Mouse (Mus musculus): Measurements from ENCODE around the gene Cmtm2a. TPM values are rescaled to one million over a fixed set of nuclear protein-coding genes. Genes with fewer than 3 reads are reported as not detected.
"Not testable (repeated sequence)": the region's sequence is repeated elsewhere in the genome, so short reads cannot be mapped to it uniquely, and the experiment has no call there.

Gene Cmtm2a
- polyA plus RNA-seq, 1 experiment from 2014 or later: not detected

DNA sequence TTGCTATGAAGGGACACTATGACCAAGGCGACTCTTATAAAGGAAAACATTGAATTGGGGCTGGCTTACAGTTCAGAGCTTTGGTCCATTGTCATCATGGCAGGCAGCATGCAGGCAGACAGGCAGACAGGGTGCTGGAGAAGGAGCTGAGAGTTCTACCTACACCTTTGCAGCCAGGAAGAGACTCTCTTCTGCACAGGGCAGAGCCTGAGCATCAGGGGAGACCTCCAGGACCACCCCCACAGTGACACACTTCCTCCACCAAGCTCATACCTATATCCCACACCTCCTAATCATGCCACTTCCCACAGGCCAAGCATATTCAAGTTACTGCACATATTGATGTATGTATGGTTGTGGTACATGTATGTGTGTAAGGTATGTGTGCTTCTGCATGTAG is 43.8 kb upstream of the Cmtm2a start:
- Histone ChIP-seq H3K36me3 (ENCODE audit: control insufficient read depth, insufficient read depth, low read length) (no peaks in the 10 kb centered on the region), H3K9ac (ENCODE audit: low read depth, low read length) (no peak overlapping the region), H3K4me3 (ENCODE audit: low read depth, low read length) (no peak overlapping the region), H3K4me1 (ENCODE audit: control insufficient read depth, insufficient read depth, low read length) (peaks cover 8% of the 10 kb centered on the region), H3K9me3 (replicated peaks; ENCODE audit: control insufficient read depth, low read length, poor library complexity, severe bottlenecking) (no peaks in the 10 kb centered on the region), H3K4me2 (ENCODE audit: low read length) (no peak overlapping the region), H3K27ac (ENCODE audit: low read length) (no peak overlapping the region), H3K27me3 (ENCODE audit: control insufficient read depth, insufficient read depth, low read depth, low read length) (no peaks in the 10 kb centered on the region)
- 85% methylated on average over 1 of the region's 1 CpGs for WGBS
- ATAC-seq: no peak

DNA sequence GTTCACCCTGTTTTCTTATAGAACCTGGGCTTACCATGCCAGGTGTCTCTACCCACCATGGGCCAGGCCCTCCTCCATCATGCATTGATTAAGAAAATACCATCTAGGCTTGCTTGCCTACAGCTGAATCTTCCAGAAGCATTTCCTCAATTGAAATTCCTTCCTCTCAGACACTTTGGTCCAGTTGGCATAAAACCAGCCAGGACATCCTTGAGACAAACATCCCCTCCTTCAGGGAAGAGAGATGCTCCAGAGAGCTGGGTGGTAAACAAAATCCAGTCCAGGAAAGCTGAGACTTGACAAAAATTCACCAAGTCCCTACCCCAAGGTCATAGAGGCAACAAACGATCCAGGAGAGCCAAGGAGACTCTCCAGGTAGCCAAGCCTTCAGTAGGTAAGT is 41.2 kb upstream of the Cmtm2a start:
- H3K9me3 ChIP-seq (replicated peaks; ENCODE audit: control insufficient read depth, low read length, poor library complexity, severe bottlenecking): no peaks in the 10 kb centered on the region
- no peak overlapping the region for H3K27ac ChIP-seq (ENCODE audit: low read length)
- no peak overlapping the region for H3K4me3 ChIP-seq (ENCODE audit: low read depth, low read length)
- no peaks in the 10 kb centered on the region for H3K4me1 ChIP-seq (ENCODE audit: control insufficient read depth, insufficient read depth, low read length)
- H3K36me3 ChIP-seq (ENCODE audit: control insufficient read depth, insufficient read depth, low read length): no peaks in the 10 kb centered on the region
- no peak overlapping the region for H3K4me2 ChIP-seq (ENCODE audit: low read length)
- no peaks in the 10 kb centered on the region for H3K27me3 ChIP-seq (ENCODE audit: control insufficient read depth, insufficient read depth, low read depth, low read length)
- WGBS: 64% methylated on average over 1 of the region's 1 CpGs
- no peak for ATAC-seq
- H3K9ac ChIP-seq (ENCODE audit: low read depth, low read length): no peak overlapping the region

GRCm38 (mm10) chr8:104333786-104334185 is 40.8 kb upstream of the Cmtm2a start:
- Histone ChIP-seq H3K27ac (ENCODE audit: low read length) (no peak overlapping the region), H3K27me3 (ENCODE audit: control insufficient read depth, insufficient read depth, low read depth, low read length) (no peaks in the 10 kb centered on the region), H3K9me3 (replicated peaks; ENCODE audit: control insufficient read depth, low read length, poor library complexity, severe bottlenecking) (no peaks in the 10 kb centered on the region), H3K36me3 (ENCODE audit: control insufficient read depth, insufficient read depth, low read length) (no peaks in the 10 kb centered on the region), H3K4me3 (ENCODE audit: low read depth, low read length) (no peak overlapping the region), H3K4me2 (ENCODE audit: low read length) (no peak overlapping the region), H3K9ac (ENCODE audit: low read depth, low read length) (no peak overlapping the region), H3K4me1 (ENCODE audit: control insufficient read depth, insufficient read depth, low read length) (no peaks in the 10 kb centered on the region)
- ATAC-seq: no peak
- WGBS: 82% methylated on average over 5 of the region's 5 CpGs

DNA sequence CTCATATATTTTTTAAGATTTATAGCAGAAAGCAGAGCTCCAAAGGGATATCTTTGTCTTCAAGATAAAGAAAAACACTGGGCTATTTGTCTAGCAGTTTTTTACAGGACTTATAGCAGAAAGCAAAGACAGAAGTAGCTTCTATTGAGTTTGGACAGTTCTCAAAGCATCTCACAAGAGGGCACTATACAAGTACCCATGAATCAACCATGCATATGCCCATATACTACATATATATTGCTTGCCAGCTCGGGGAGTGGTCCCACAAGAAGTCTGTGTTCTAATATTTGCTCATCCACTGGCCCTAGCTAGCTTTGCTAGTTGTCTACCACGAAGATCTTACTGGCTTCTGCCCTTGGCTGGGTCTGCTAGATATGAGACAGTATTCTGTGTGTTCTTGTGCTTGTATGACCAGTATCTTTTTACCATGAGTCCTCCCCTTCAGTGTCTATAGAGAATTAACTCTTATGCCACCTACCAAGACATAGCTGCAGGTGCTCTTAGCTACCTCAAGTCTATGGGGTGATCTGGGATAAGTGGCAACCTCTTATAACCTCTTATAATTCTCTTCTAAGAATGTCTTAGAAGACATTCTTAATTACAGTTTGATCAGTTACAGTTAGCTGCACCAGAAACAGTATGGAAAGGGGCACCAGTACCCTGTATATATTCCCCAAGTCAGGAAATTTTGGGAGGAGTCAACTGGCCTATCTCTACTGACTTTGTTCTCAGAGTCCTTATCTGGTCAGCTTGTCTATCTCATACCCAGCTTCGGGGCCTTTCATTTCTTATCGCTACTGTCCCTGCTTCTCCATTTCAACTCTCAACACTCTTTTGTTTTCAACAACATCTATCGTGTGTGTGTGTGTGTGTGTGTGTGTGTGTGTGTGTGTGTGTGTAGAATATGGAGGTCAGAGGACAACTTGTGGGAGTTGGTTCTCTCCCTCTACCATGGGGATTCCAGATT is 40.0 kb upstream of the Cmtm2a start:
- WGBS: 83% methylated on average over 5 of the region's 5 CpGs
- no peaks in the 10 kb centered on the region for H3K4me1 ChIP-seq (ENCODE audit: control insufficient read depth, insufficient read depth, low read length)
- no peak overlapping the region for H3K4me3 ChIP-seq (ENCODE audit: low read depth, low read length)
- H3K27me3 ChIP-seq (ENCODE audit: control insufficient read depth, insufficient read depth, low read depth, low read length): no peaks in the 10 kb centered on the region
- no peak overlapping the region for H3K4me2 ChIP-seq (ENCODE audit: low read length)
- ATAC-seq: no peak
- no peaks in the 10 kb centered on the region for H3K9me3 ChIP-seq (replicated peaks; ENCODE audit: control insufficient read depth, low read length, poor library complexity, severe bottlenecking)
- H3K27ac ChIP-seq (ENCODE audit: low read length): no peak overlapping the region
- no peak overlapping the region for H3K9ac ChIP-seq (ENCODE audit: low read depth, low read length)
- H3K36me3 ChIP-seq (ENCODE audit: control insufficient read depth, insufficient read depth, low read length): no peaks in the 10 kb centered on the region

GRCm38 (mm10) chr8:104321930-104322329 is 28.9 kb upstream of the Cmtm2a start, which contains the start of gene Cmtm2b:
Gene Cmtm2b (plus strand): TSS chr8:104322230.
- not testable (repeated sequence) for H3K4me3 ChIP-seq (ENCODE audit: low read depth, low read length); H3K9ac ChIP-seq (ENCODE audit: low read depth, low read length); H3K36me3 ChIP-seq (ENCODE audit: control insufficient read depth, insufficient read depth, low read length); ATAC-seq; H3K9me3 ChIP-seq (replicated peaks; ENCODE audit: control insufficient read depth, low read length, poor library complexity, severe bottlenecking); H3K4me2 ChIP-seq (ENCODE audit: low read length); H3K27me3 ChIP-seq (ENCODE audit: control insufficient read depth, insufficient read depth, low read depth, low read length); H3K27ac ChIP-seq (ENCODE audit: low read length); H3K4me1 ChIP-seq (ENCODE audit: control insufficient read depth, insufficient read depth, low read length)
- WGBS: 91% methylated on average over 12 of the region's 12 CpGs

- WGBS: 88% methylated on average over 8 of the region's 11 CpGs
Observed at GRCm38 (mm10) chr8:104321267-104321666, 28.3 kb upstream of the Cmtm2a start, which contains the start of gene Gm11020. Gene Gm11020 (plus strand): TSS chr8:104321567.

GRCm38 (mm10) chr8:104313311-104313710 is 20.3 kb upstream of the Cmtm2a start:
- Histone ChIP-seq H3K27ac (ENCODE audit: low read length) (no peak overlapping the region), H3K9me3 (replicated peaks; ENCODE audit: control insufficient read depth, low read length, poor library complexity, severe bottlenecking) (no peaks in the 10 kb centered on the region), H3K4me1 (ENCODE audit: control insufficient read depth, insufficient read depth, low read length) (no peaks in the 10 kb centered on the region), H3K36me3 (ENCODE audit: control insufficient read depth, insufficient read depth, low read length) (no peaks in the 10 kb centered on the region), H3K4me2 (ENCODE audit: low read length) (no peak overlapping the region), H3K9ac (ENCODE audit: low read depth, low read length) (no peak overlapping the region), H3K27me3 (ENCODE audit: control insufficient read depth, insufficient read depth, low read depth, low read length) (no peaks in the 10 kb centered on the region), H3K4me3 (ENCODE audit: low read depth, low read length) (no peak overlapping the region)
- no peak for ATAC-seq
- 78% methylated on average over 4 of the region's 4 CpGs for WGBS

More at GRCm38 (mm10) chr8:104321267-104321666, 28.3 kb upstream of the Cmtm2a start, which contains the start of gene Gm11020:
- not testable (repeated sequence) for H3K9ac ChIP-seq (ENCODE audit: low read depth, low read length); H3K36me3 ChIP-seq (ENCODE audit: control insufficient read depth, insufficient read depth, low read length); ATAC-seq; H3K4me1 ChIP-seq (ENCODE audit: control insufficient read depth, insufficient read depth, low read length); H3K4me2 ChIP-seq (ENCODE audit: low read length); H3K27ac ChIP-seq (ENCODE audit: low read length); H3K4me3 ChIP-seq (ENCODE audit: low read depth, low read length); H3K9me3 ChIP-seq (replicated peaks; ENCODE audit: control insufficient read depth, low read length, poor library complexity, severe bottlenecking); H3K27me3 ChIP-seq (ENCODE audit: control insufficient read depth, insufficient read depth, low read depth, low read length)

- H3K4me2 ChIP-seq (ENCODE audit: low read length); H3K27me3 ChIP-seq (ENCODE audit: control insufficient read depth, insufficient read depth, low read depth, low read length); H3K9me3 ChIP-seq (replicated peaks; ENCODE audit: control insufficient read depth, low read length, poor library complexity, severe bottlenecking); H3K27ac ChIP-seq (ENCODE audit: low read length); H3K4me1 ChIP-seq (ENCODE audit: control insufficient read depth, insufficient read depth, low read length); H3K36me3 ChIP-seq (ENCODE audit: control insufficient read depth, insufficient read depth, low read length); H3K4me3 ChIP-seq (ENCODE audit: low read depth, low read length); H3K9ac ChIP-seq (ENCODE audit: low read depth, low read length); ATAC-seq: not testable (repeated sequence)
- WGBS: 95% methylated on average over 3 of the region's 3 CpGs
Observed at GRCm38 (mm10) chr8:104312023-104312422, 19.0 kb upstream of the Cmtm2a start.

GRCm38 (mm10) chr8:104309441-104310155 is 16.6 kb upstream of the Cmtm2a start, which contains the start of the genes Gm45711 and Cmtm1:
Gene Gm45711 (minus strand): TSS chr8:104310081.
Gene Cmtm1 (minus strand): TSS chr8:104310145.
- not testable (repeated sequence) for ATAC-seq; H3K4me2 ChIP-seq (ENCODE audit: low read length); H3K27ac ChIP-seq (ENCODE audit: low read length); H3K9me3 ChIP-seq (replicated peaks; ENCODE audit: control insufficient read depth, low read length, poor library complexity, severe bottlenecking); H3K4me3 ChIP-seq (ENCODE audit: low read depth, low read length); H3K27me3 ChIP-seq (ENCODE audit: control insufficient read depth, insufficient read depth, low read depth, low read length); H3K9ac ChIP-seq (ENCODE audit: low read depth, low read length); H3K36me3 ChIP-seq (ENCODE audit: control insufficient read depth, insufficient read depth, low read length); H3K4me1 ChIP-seq (ENCODE audit: control insufficient read depth, insufficient read depth, low read length)
- 88% methylated on average over 34 of the region's 36 CpGs for WGBS
